Mouse (Mus musculus): Measurements from ENCODE around the gene Gbgt1. TPM values are rescaled to one million over a fixed set of nuclear protein-coding genes. Genes with fewer than 3 reads are reported as not detected.
"Not testable (repeated sequence)": the region's sequence is repeated elsewhere in the genome, so short reads cannot be mapped to it uniquely, and the experiment has no call there.

The Gbgt1 gene
- polyA plus RNA-seq, 1 experiment from 2014 or later = 5.8 TPM

DNA sequence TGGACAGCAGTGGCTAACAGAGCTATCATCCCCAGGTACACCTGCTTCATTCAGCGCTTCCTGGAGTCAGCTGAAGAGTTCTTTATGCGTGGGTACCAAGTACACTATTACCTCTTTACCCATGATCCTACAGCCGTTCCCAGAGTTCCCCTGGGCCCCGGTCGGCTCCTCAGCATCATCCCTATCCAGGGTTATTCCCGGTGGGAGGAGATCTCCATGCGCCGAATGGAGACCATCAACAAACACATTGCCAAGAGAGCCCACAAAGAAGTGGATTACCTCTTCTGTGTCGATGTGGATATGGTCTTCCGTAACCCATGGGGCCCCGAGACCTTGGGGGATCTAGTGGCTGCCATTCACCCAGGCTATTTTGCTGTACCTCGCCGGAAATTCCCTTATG, 8.0 kb downstream of the Gbgt1 start:
- WGBS = 89% methylated on average over 13 of the region's 13 CpGs
- Histone ChIP-seq H3K27ac (no peak overlapping the region), H3K9me3 (replicated peaks) (no peaks in the 10 kb centered on the region), H3K27me3 (no peaks in the 10 kb centered on the region), H3K4me3 (replicated peaks) (no peak overlapping the region), H3K4me2 (no peak overlapping the region), H3K9ac (no peak overlapping the region), H3K4me1 (no peaks in the 10 kb centered on the region), H3K36me3 (no peaks in the 10 kb centered on the region)
- no peak for ATAC-seq (replicated peaks; ENCODE audit: low FRiP score)

- H3K4me1 ChIP-seq = no peaks in the 10 kb centered on the region
- H3K27ac ChIP-seq = no peak within 1 kb of the TSS
- no peaks in the 10 kb centered on the region for H3K9me3 ChIP-seq (replicated peaks)
- no peaks in the 10 kb centered on the region for H3K36me3 ChIP-seq
- no peak for ATAC-seq (replicated peaks; ENCODE audit: low FRiP score)
- H3K9ac ChIP-seq = no peak within 1 kb of the TSS
- no peak within 1 kb of the TSS for H3K4me3 ChIP-seq (replicated peaks)
- no peak within 1 kb of the TSS for H3K4me2 ChIP-seq
- no peaks in the 10 kb centered on the region; the same call in 1 of the 2 replicates for H3K27me3 ChIP-seq
- 87% methylated on average over 3 of the region's 3 CpGs for WGBS
Observed at GRCm38 (mm10) chr2:28505795-28506194, 9.1 kb downstream of the Gbgt1 start, which contains the start of gene Gm10134. TSS of gene Gm10134 (plus strand) at chr2:28506095.

GRCm38 (mm10) chr2:28506291-28506690, 9.6 kb downstream of the Gbgt1 start:
- Histone ChIP-seq H3K4me2 (no peak overlapping the region), H3K4me3 (replicated peaks) (no peak overlapping the region), H3K4me1 (no peaks in the 10 kb centered on the region), H3K27me3 (no peaks in the 10 kb centered on the region; the same call in 1 of the 2 replicates), H3K9ac (no peak overlapping the region), H3K9me3 (replicated peaks) (no peaks in the 10 kb centered on the region), H3K36me3 (no peaks in the 10 kb centered on the region), H3K27ac (no peak overlapping the region)
- ATAC-seq (replicated peaks; ENCODE audit: low FRiP score) = no peak
- 87% methylated on average over 6 of the region's 6 CpGs for WGBS

DNA sequence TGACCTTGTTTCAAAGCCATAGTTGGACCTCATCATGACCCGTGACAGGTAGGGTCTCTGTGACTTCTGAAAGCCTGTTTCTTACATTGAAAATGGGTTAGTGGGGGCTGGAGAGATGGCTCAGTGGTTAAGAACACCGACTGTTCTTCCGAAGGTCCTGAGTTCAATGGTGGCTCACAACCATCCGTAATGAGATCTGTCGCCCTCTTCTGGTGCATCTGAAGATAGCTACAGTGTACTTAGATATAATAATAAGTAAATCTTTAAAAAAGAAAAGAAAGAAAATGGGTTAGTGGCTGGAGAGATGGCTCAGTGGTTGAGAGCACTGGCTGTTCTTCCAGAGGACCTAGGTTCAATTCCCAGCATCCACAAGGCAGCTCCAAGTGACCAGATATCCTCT, 14.9 kb downstream of the Gbgt1 start:
- H3K27me3 ChIP-seq; H3K9ac ChIP-seq; H3K4me2 ChIP-seq; H3K9me3 ChIP-seq (replicated peaks); H3K36me3 ChIP-seq; H3K4me3 ChIP-seq (replicated peaks); H3K27ac ChIP-seq; ATAC-seq (replicated peaks; ENCODE audit: low FRiP score): not testable (repeated sequence)
- WGBS = 55% methylated on average over 5 of the region's 5 CpGs
- H3K4me1 ChIP-seq = peaks cover 34% of the 10 kb centered on the region

DNA sequence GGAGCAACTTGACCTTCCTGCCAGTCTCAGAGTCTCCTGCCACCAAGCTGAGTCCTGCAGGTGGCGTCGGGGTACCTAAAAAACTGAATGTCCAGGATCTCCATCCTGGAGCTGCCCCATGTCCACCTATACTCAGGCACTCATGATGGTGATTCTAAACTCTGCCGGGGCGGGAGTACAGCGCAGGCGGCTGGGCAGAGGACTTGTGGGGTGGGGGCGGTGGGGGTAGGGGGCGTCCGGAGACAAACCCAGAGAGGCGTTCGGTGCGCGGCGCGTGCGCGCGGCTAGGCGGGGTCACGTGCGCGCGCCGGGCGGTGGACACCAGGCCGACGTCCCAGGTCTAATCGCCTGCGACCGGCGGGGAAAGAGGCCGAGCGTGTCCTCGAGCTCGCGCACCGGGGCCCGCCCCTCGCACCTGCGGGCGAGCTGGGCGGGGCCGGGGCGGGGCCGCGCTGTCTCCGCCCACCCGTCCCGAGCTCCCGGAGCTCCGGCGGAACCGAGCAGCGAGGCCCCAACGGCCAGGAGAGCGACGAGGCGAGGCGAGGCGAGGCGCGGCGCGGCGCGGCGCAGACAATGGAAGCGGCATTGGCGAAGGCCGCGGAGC, 16.2 kb downstream of the Gbgt1 start, which contains the start of gene Ralgds:
Gene Ralgds, plus strand, starts transcription at position 328 of the 604 bp plus-strand sequence.
- WGBS = 1% methylated on average over 25 of the region's 71 CpGs
- Histone ChIP-seq H3K4me2 (peak within 1 kb of the TSS; percentile 98), H3K9me3 (replicated peaks) (no peaks in the 10 kb centered on the region), H3K27me3 (no peaks in the 10 kb centered on the region; the same call in 1 of the 2 replicates), H3K9ac (peak within 1 kb of the TSS; percentile 83), H3K27ac (peak within 1 kb of the TSS; percentile 82), H3K4me1 (peaks cover 43% of the 10 kb centered on the region), H3K4me3 (replicated peaks) (peak within 1 kb of the TSS; percentile 72), H3K36me3 (no peaks in the 10 kb centered on the region)
- ATAC-seq (replicated peaks; ENCODE audit: low FRiP score) = peak; percentile 80

DNA sequence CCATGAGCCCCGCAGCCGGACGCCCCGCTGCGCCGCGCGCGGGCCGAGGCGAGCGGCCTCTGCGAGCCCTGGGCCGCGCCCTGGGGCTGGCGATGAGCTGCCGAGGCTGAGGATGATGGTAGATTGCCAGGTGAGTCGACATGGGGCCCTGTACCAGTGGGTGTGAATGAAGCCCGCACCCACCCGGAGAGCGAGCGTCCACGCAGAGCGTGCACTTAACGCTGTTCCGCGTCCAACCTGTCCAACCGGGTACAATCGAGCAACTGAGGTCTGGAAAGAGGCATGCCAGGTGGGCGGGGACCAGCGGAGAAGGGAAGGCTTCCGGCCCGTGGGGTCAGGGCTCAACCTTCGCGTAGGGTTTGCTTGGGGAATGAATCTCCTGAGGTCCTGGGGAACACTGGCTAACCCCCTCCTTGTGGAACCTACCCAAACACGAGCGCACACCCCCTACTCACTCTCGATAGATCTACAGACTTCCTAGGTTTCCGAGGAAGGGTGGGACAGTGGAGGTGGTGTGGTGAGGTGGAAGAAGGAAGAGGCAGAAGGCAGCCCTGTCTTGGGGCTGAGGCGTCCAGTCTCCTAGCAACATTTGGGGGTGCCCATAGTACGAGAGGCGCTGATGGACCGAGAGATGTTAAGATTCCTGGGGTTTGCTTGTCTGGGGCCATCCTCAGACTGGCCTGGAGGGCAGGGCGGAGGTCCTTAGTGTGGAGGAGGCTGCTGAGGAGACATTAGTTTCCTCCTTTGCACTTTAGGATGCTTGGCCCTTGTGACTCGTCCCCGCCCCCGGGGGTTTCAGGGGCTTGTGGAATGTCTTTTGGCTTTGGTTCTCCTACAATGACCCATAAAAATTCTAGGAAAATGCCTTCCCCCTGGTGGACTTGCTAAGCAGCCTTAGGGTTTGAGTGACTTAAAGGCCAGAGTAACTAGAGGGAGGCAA, 17.0 kb downstream of the Gbgt1 start:
- Histone ChIP-seq H3K4me3 (replicated peaks) (peak overlapping the region; percentile 72), H3K9me3 (replicated peaks) (no peaks in the 10 kb centered on the region), H3K9ac (peak overlapping the region; percentile 83), H3K4me2 (peak overlapping the region; percentile 98), H3K36me3 (peaks cover 2% of the 10 kb centered on the region; the same call in 1 of the 2 replicates), H3K4me1 (peaks cover 48% of the 10 kb centered on the region), H3K27ac (peak overlapping the region; percentile 82), H3K27me3 (no peaks in the 10 kb centered on the region; the same call in 1 of the 2 replicates)
- 4% methylated on average over 47 of the region's 47 CpGs for WGBS
- peak; percentile 47 for ATAC-seq (replicated peaks; ENCODE audit: low FRiP score)

GRCm38 (mm10) chr2:28514489-28514888, 17.8 kb downstream of the Gbgt1 start:
- H3K27me3 ChIP-seq = no peaks in the 10 kb centered on the region; the same call in 1 of the 2 replicates
- ATAC-seq (replicated peaks; ENCODE audit: low FRiP score) = no peak

DNA sequence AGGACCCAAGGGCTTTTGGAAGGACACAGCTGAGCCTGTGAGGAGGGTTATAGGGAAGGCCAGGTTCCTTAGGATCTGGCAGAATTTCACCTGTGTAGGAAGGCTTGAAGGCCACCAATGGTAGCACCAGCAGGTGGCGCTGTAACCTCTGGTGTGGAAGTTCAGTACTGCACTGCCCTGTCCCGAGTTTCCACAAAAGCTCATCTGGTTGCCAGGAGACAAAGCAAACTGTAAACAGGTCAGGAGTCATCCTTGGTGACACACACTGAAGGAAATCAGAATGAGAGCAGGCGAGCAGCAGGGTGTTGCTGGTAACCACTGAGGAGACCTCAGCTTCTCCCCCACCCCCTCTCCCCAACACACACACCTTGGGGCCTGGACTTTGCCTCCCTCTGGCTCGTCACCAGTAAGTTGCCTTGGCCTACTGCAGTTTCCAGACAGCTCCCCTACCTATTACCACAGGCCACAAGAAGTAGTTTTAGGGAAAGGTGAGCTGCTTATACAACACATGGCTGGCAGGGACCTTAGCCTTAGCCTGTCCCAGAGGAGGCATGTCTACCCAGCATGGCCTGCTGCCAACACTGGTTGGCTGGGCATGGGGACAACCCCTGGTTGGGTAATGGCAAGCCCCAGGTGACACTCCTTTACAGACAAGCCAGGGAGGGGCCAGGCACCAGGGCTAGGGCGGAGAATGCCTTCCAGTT, 20.7 kb downstream of the Gbgt1 start:
- Histone ChIP-seq H3K27ac (0 out of 2 replicates have a peak overlapping the region, but pooled peaks have one; percentile 41), H3K4me2 (no peak overlapping the region), H3K4me3 (replicated peaks) (no peak overlapping the region), H3K9ac (no peak overlapping the region), H3K9me3 (replicated peaks) (no peaks in the 10 kb centered on the region), H3K4me1 (peaks cover 56% of the 10 kb centered on the region), H3K27me3 (no peaks in the 10 kb centered on the region), H3K36me3 (peaks cover 4% of the 10 kb centered on the region; the same call in 1 of the 2 replicates)
- no peak for ATAC-seq (replicated peaks; ENCODE audit: low FRiP score)
- WGBS = 52% methylated on average over 5 of the region's 5 CpGs

More at GRCm38 (mm10) chr2:28514489-28514888, 17.8 kb downstream of the Gbgt1 start:
- Histone ChIP-seq H3K4me3 (replicated peaks) (peak overlapping the region; percentile 72), H3K4me2 (peak overlapping the region; percentile 98), H3K4me1 (peaks cover 48% of the 10 kb centered on the region), H3K36me3 (peaks cover 4% of the 10 kb centered on the region; the same call in 1 of the 2 replicates), H3K27ac (no peak overlapping the region), H3K9me3 (replicated peaks) (no peaks in the 10 kb centered on the region), H3K9ac (peak overlapping the region; percentile 83)
- 22% methylated on average over 5 of the region's 5 CpGs for WGBS

- H3K27ac ChIP-seq = no peak overlapping the region
- H3K4me1 ChIP-seq = peaks cover 53% of the 10 kb centered on the region
- peaks cover 4% of the 10 kb centered on the region; the same call in 1 of the 2 replicates for H3K36me3 ChIP-seq
- WGBS = 65% methylated on average over 2 of the region's 2 CpGs
- H3K9ac ChIP-seq = no peak overlapping the region
- H3K4me2 ChIP-seq = no peak overlapping the region
- ATAC-seq (replicated peaks; ENCODE audit: low FRiP score) = no peak
- H3K9me3 ChIP-seq (replicated peaks) = no peaks in the 10 kb centered on the region
- no peak overlapping the region for H3K4me3 ChIP-seq (replicated peaks)
- no peaks in the 10 kb centered on the region for H3K27me3 ChIP-seq
Observed at GRCm38 (mm10) chr2:28518231-28518630, 21.5 kb downstream of the Gbgt1 start.

- ATAC-seq (replicated peaks; ENCODE audit: low FRiP score) = no peak
- H3K9me3 ChIP-seq (replicated peaks) = no peaks in the 10 kb centered on the region
- WGBS = 76% methylated on average over 5 of the region's 5 CpGs
Observed at GRCm38 (mm10) chr2:28520581-28520980, 23.9 kb downstream of the Gbgt1 start.

DNA sequence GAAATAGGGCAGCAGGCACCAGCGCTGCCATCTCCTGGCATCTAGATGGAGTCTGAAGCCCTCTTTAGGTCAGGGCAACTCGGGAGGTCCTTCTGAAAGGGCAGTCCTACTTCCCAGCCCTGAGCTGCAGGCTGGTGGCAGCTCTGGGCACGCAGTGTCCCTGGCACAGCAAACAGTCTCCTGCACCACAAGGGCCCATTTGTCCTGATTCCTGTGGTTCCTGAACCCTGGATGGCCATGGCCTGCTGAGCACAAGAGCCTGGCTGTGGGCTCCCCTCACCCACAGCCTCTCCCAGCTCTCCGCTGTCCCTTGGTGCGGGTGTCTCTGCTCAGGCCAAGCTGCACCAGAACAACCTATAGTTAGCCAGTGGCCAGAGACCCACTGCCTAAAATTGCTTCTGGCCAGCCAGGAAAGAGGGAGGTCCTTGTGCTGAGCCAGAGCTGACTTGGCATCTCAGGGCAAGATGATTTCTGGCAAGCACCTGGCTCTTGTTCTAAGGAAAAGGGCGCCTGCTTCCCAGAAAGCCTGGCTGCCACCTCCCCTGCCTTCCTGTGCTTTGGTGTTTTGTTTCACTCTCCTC, 25.0 kb downstream of the Gbgt1 start:
- Histone ChIP-seq H3K4me3 (replicated peaks) (no peak overlapping the region), H3K4me2 (no peak overlapping the region), H3K9ac (no peak overlapping the region), H3K4me1 (peaks cover 57% of the 10 kb centered on the region), H3K36me3 (peaks cover 4% of the 10 kb centered on the region; the same call in 1 of the 2 replicates), H3K9me3 (replicated peaks) (no peaks in the 10 kb centered on the region), H3K27ac (no peak overlapping the region), H3K27me3 (no peaks in the 10 kb centered on the region)
- ATAC-seq (replicated peaks; ENCODE audit: low FRiP score) = no peak
- WGBS = 82% methylated on average over 6 of the region's 6 CpGs

More at GRCm38 (mm10) chr2:28520581-28520980, 23.9 kb downstream of the Gbgt1 start:
- H3K27me3 ChIP-seq = no peaks in the 10 kb centered on the region
- H3K4me3 ChIP-seq (replicated peaks) = no peak overlapping the region
- peaks cover 52% of the 10 kb centered on the region for H3K4me1 ChIP-seq
- peaks cover 4% of the 10 kb centered on the region; the same call in 1 of the 2 replicates for H3K36me3 ChIP-seq
- no peak overlapping the region for H3K27ac ChIP-seq
- no peak overlapping the region for H3K4me2 ChIP-seq
- no peak overlapping the region for H3K9ac ChIP-seq
